Mouse (Mus musculus) ES-Bruce4 (cell line): ENCODE results near the gene Zfp462.

Source experiments
- CTCF ChIP-seq: IDR thresholded peaks from one replicate; pipeline ENCODE4 v1.8.1; 2011; ENCODE audit warnings: low read depth, low read length
- EP300 ChIP-seq: IDR thresholded peaks from 2 replicates; pipeline ENCODE4 v1.6.1; 2011; ENCODE audit warnings: low read depth, low read length; ENCODE audit not compliant: insufficient read depth

- no peak for TF ChIP-seq EP300
- no peak for TF ChIP-seq CTCF
These were observed 81.3 kb downstream of the Zfp462 start for GRCm38 (mm10) chr4:55026109-55026646.
